Mouse (Mus musculus): Measurements from ENCODE around the gene Slc7a1. TPM values are rescaled to one million over a fixed set of nuclear protein-coding genes. Genes with fewer than 3 reads are reported as not detected.
A peak's percentile ranks its signal among the peaks of the same experiment; 100 is the strongest.

Gene Slc7a1
- polyA plus RNA-seq, 1 experiment from 2014 or later: 15.5 TPM

- no peak for DNase-seq (ENCODE audit: low spot score)
These were observed 6.9 kb downstream of the Slc7a1 start for GRCm38 (mm10) chr5:148392831-148393230.

- no peak for DNase-seq (ENCODE audit: low spot score)
These were observed 10.4 kb downstream of the Slc7a1 start for GRCm38 (mm10) chr5:148389007-148389970.

GRCm38 (mm10) chr5:148388251-148389006, 11.3 kb downstream of the Slc7a1 start:
- no peak for DNase-seq (ENCODE audit: low spot score)

- peak; percentile 23 for DNase-seq (ENCODE audit: low spot score)
These were observed 11.9 kb downstream of the Slc7a1 start for GRCm38 (mm10) chr5:148387820-148388219.

GRCm38 (mm10) chr5:148386471-148386870, 13.2 kb downstream of the Slc7a1 start:
- peak; percentile 17 for DNase-seq (ENCODE audit: low spot score)

- no peak for DNase-seq (ENCODE audit: low spot score)
These were observed 15.1 kb downstream of the Slc7a1 start for GRCm38 (mm10) chr5:148384501-148385055.

- DNase-seq (ENCODE audit: low spot score): no peak
These were observed 15.7 kb downstream of the Slc7a1 start for GRCm38 (mm10) chr5:148383841-148384500.

- no peak for DNase-seq (ENCODE audit: low spot score)
These were observed 18.6 kb downstream of the Slc7a1 start for GRCm38 (mm10) chr5:148381083-148381482.

- no peak for DNase-seq (ENCODE audit: low spot score)
These were observed 19.5 kb downstream of the Slc7a1 start for GRCm38 (mm10) chr5:148380246-148380504.

GRCm38 (mm10) chr5:148379455-148380245, 20.1 kb downstream of the Slc7a1 start:
- peak; percentile 78 for DNase-seq (ENCODE audit: low spot score)

- no peak for DNase-seq (ENCODE audit: low spot score)
These were observed 21.0 kb downstream of the Slc7a1 start for GRCm38 (mm10) chr5:148378707-148379106.

- DNase-seq (ENCODE audit: low spot score): no peak
These were observed 21.5 kb downstream of the Slc7a1 start for GRCm38 (mm10) chr5:148378232-148378508.

- peak; percentile 24 for DNase-seq (ENCODE audit: low spot score)
These were observed 22.1 kb downstream of the Slc7a1 start for GRCm38 (mm10) chr5:148377439-148378231.

- DNase-seq (ENCODE audit: low spot score): no peak
These were observed 23.3 kb downstream of the Slc7a1 start for GRCm38 (mm10) chr5:148376358-148376757.

GRCm38 (mm10) chr5:148375480-148375879, 24.2 kb downstream of the Slc7a1 start:
- no peak for DNase-seq (ENCODE audit: low spot score)

GRCm38 (mm10) chr5:148373092-148373685, 26.5 kb downstream of the Slc7a1 start:
- DNase-seq (ENCODE audit: low spot score): no peak

GRCm38 (mm10) chr5:148372005-148372917, 27.4 kb downstream of the Slc7a1 start:
- no peak for DNase-seq (ENCODE audit: low spot score)

- no peak for DNase-seq (ENCODE audit: low spot score)
These were observed 28.3 kb downstream of the Slc7a1 start for GRCm38 (mm10) chr5:148371375-148371774.

GRCm38 (mm10) chr5:148370624-148371023, 29.1 kb downstream of the Slc7a1 start:
- peak; percentile 33 for DNase-seq (ENCODE audit: low spot score)

Data from thymus, postnatal 0 days (tissue).